Mouse (Mus musculus): ENCODE results near the gene Ercc4.
"Not testable (repeated sequence)": the region's sequence is repeated elsewhere in the genome, so short reads cannot be mapped to it uniquely, and the experiment has no call there.

Ercc4 gene

GRCm38 (mm10) chr16:13109156-13109989 is at the start of gene Ercc4:
Gene Ercc4 (plus strand): TSS chr16:13109684.
- peak; percentile 75 for DNase-seq (ENCODE audit: extremely low read depth, low read depth, low spot score)

GRCm38 (mm10) chr16:13061113-13061512 is 48.4 kb upstream of the Ercc4 start:
- DNase-seq (ENCODE audit: extremely low read depth, low read depth, low spot score) = no peak

- DNase-seq (ENCODE audit: extremely low read depth, low read depth, low spot score) = no peak
Measured at GRCm38 (mm10) chr16:13074176-13074575, 35.3 kb upstream of the Ercc4 start.

- DNase-seq (ENCODE audit: extremely low read depth, low read depth, low spot score) = no peak
Measured at GRCm38 (mm10) chr16:13080161-13080560, 29.3 kb upstream of the Ercc4 start.

GRCm38 (mm10) chr16:13083155-13083798 is 26.2 kb upstream of the Ercc4 start:
- no peak for DNase-seq (ENCODE audit: extremely low read depth, low read depth, low spot score)

GRCm38 (mm10) chr16:13108356-13108755 is 1.1 kb upstream of the Ercc4 start:
- DNase-seq (ENCODE audit: extremely low read depth, low read depth, low spot score) = no peak

- no peak for DNase-seq (ENCODE audit: extremely low read depth, low read depth, low spot score)
Measured at GRCm38 (mm10) chr16:13109990-13110595, 609 bp downstream of the Ercc4 start.

GRCm38 (mm10) chr16:13114821-13115220 is 5.3 kb downstream of the Ercc4 start:
- no peak for DNase-seq (ENCODE audit: extremely low read depth, low read depth, low spot score)

- not testable (repeated sequence) for DNase-seq (ENCODE audit: extremely low read depth, low read depth, low spot score)
Measured at GRCm38 (mm10) chr16:13115466-13115865, 6.0 kb downstream of the Ercc4 start.

GRCm38 (mm10) chr16:13117299-13117966 is 7.9 kb downstream of the Ercc4 start:
- peak; percentile 10 for DNase-seq (ENCODE audit: extremely low read depth, low read depth, low spot score)

- no peak for DNase-seq (ENCODE audit: extremely low read depth, low read depth, low spot score)
Measured at GRCm38 (mm10) chr16:13117967-13118430, 8.5 kb downstream of the Ercc4 start.

GRCm38 (mm10) chr16:13118754-13119294 is 9.3 kb downstream of the Ercc4 start:
- DNase-seq (ENCODE audit: extremely low read depth, low read depth, low spot score) = no peak

GRCm38 (mm10) chr16:13119641-13120350 is 10.3 kb downstream of the Ercc4 start:
- no peak for DNase-seq (ENCODE audit: extremely low read depth, low read depth, low spot score)

- DNase-seq (ENCODE audit: extremely low read depth, low read depth, low spot score) = no peak
Measured at GRCm38 (mm10) chr16:13125357-13125756, 15.9 kb downstream of the Ercc4 start.

GRCm38 (mm10) chr16:13127566-13127965 is 18.1 kb downstream of the Ercc4 start:
- DNase-seq (ENCODE audit: extremely low read depth, low read depth, low spot score) = no peak

- no peak for DNase-seq (ENCODE audit: extremely low read depth, low read depth, low spot score)
Measured at GRCm38 (mm10) chr16:13130412-13130811, 20.9 kb downstream of the Ercc4 start.

- DNase-seq (ENCODE audit: extremely low read depth, low read depth, low spot score) = no peak
Measured at GRCm38 (mm10) chr16:13141220-13141619, 31.7 kb downstream of the Ercc4 start.

- DNase-seq (ENCODE audit: extremely low read depth, low read depth, low spot score) = no peak
Measured at GRCm38 (mm10) chr16:13143932-13144331, 34.4 kb downstream of the Ercc4 start.

GRCm38 (mm10) chr16:13144682-13145410 is 35.4 kb downstream of the Ercc4 start:
- no peak for DNase-seq (ENCODE audit: extremely low read depth, low read depth, low spot score)

GRCm38 (mm10) chr16:13146231-13146630 is 36.7 kb downstream of the Ercc4 start:
- no peak for DNase-seq (ENCODE audit: extremely low read depth, low read depth, low spot score)

All from fat pad, adult 2 months (tissue).